Mouse (Mus musculus) bone marrow, adult 2 months (tissue): ENCODE data around the gene Fanci. TPM values are rescaled to one million over a fixed set of nuclear protein-coding genes. Genes with fewer than 3 reads are reported as not detected.

Experiments used
- H3K27ac ChIP-seq: fragments of 200-500 bp; 2 replicates; pipeline ENCODE4 v1.5.1; 2012; ENCODE audit warnings: low read depth, mild to moderate bottlenecking, control low read depth, inconsistent platforms, low read length; ENCODE audit not compliant: control insufficient read depth, poor library complexity, insufficient read depth
- H3K4me1 ChIP-seq: fragments of 200-500 bp; 2 replicates; pipeline ENCODE4 v1.6.1; 2011; ENCODE audit warnings: low read length; ENCODE audit not compliant: control insufficient read depth, insufficient read depth
- H3K4me3 ChIP-seq: fragments of 200-500 bp; replicated peaks from 2 replicates; pipeline ENCODE3; 2011; ENCODE audit warnings: mild to moderate bottlenecking, low read depth, low read length, control low read depth; ENCODE audit not compliant: control insufficient read depth
- CTCF ChIP-seq: fragments of 200-500 bp; IDR thresholded peaks from 2 replicates; pipeline ENCODE4 v1.5.1; 2011; ENCODE audit warnings: low read length, control low read depth; ENCODE audit not compliant: control insufficient read depth, insufficient read depth
- POLR2A ChIP-seq: fragments of 200-500 bp; IDR thresholded peaks from 2 replicates; pipeline ENCODE4 v1.6.1; 2011; ENCODE audit warnings: low read depth, mild to moderate bottlenecking, control low read depth, low read length, borderline replicate concordance; ENCODE audit not compliant: control insufficient read depth
- WGBS: fragments of 180-500 bp; shearing (Covaris S2); methylation state at CpG from one replicate; pipeline ENCODE4 v1.1.7; 2018; 5-methylcytosine and 5-hydroxymethylcytosine counted together
- polyA plus RNA-seq: library from polyadenylated mRNA; stranded (reverse); fragments of >200 nt; gene quantifications from 2 replicates; pipeline ENCODE4 v1.2.4, GENCODE M21; 2011; ENCODE audit warnings: low replicate concordance; ENCODE audit not compliant: missing spikeins, insufficient read depth, insufficient read length

Fanci gene
- polyA plus RNA-seq, 1 experiment: 10.3 TPM

GRCm38 (mm10) chr7:79496816-79497328 lies 105.1 kb downstream of the Fanci start:
- Histone ChIP-seq H3K4me3 (no peak overlapping the region), H3K4me1 (no peaks in the 10 kb centered on the region), H3K27ac (no peak overlapping the region)
- WGBS: 19% methylated on average over 9 of the region's 9 CpGs
- TF ChIP-seq CTCF (no peak), POLR2A (no peak)

- Histone ChIP-seq H3K4me3 (no peak overlapping the region), H3K4me1 (no peaks in the 10 kb centered on the region), H3K27ac (no peak overlapping the region)
- TF ChIP-seq CTCF (no peak), POLR2A (no peak)
- WGBS: 12% methylated on average over 20 of the region's 20 CpGs
These were observed 106.0 kb downstream of the Fanci start for GRCm38 (mm10) chr7:79497701-79498115.

GRCm38 (mm10) chr7:79498356-79498755 lies 106.6 kb downstream of the Fanci start:
- Histone ChIP-seq H3K4me3 (no peak overlapping the region), H3K4me1 (no peaks in the 10 kb centered on the region), H3K27ac (no peak overlapping the region)
- TF ChIP-seq CTCF (no peak), POLR2A (no peak)
- 13% methylated on average over 6 of the region's 6 CpGs for WGBS

GRCm38 (mm10) chr7:79498965-79499595 lies 107.4 kb downstream of the Fanci start:
- WGBS: 3% methylated on average over 35 of the region's 35 CpGs
- TF ChIP-seq POLR2A (no peak), CTCF (no peak)
- Histone ChIP-seq H3K4me1 (no peaks in the 10 kb centered on the region), H3K27ac (no peak overlapping the region), H3K4me3 (no peak overlapping the region)

Other genes with a start within 250 kb of the Fanci start
- 6.2 and 10.9 TPM in 2 replicates for gene Mfge8, start 242.9 kb upstream of the Fanci start, polyA plus RNA-seq
- 7.2 and 13.6 TPM in 2 replicates for gene Abhd2, start 118.7 kb upstream of the Fanci start, polyA plus RNA-seq
- gene Rlbp1, start 4.9 kb upstream of the Fanci start, polyA plus RNA-seq: not detected in 2 replicates
- 74.2 and 180 TPM in 2 replicates for gene Polg, start 74.4 kb downstream of the Fanci start, polyA plus RNA-seq
- gene Rhcg, start 225.7 kb downstream of the Fanci start, polyA plus RNA-seq: not detected in 2 replicates